Mouse (Mus musculus): ENCODE measurements around the gene Xylb. TPM values are rescaled to one million over a fixed set of nuclear protein-coding genes. Genes with fewer than 3 reads are reported as not detected.

The Xylb gene
- polyA plus RNA-seq, 1 experiment from 2014 or later: 6.7 TPM

GRCm38 (mm10) chr9:119438065-119438464 is 80.9 kb downstream of the Xylb start:
- WGBS: 90% methylated on average over 12 of the region's 12 CpGs
- peaks cover 38% of the 10 kb centered on the region for H3K36me3 ChIP-seq

GRCm38 (mm10) chr9:119438498-119439000 is 81.4 kb downstream of the Xylb start:
- H3K36me3 ChIP-seq: peaks cover 35% of the 10 kb centered on the region

More at GRCm38 (mm10) chr9:119438065-119438464, 80.9 kb downstream of the Xylb start:
- no peaks in the 10 kb centered on the region for H3K4me1 ChIP-seq
- no peaks in the 10 kb centered on the region for H3K27me3 ChIP-seq
- H3K9ac ChIP-seq: no peak overlapping the region
- H3K27ac ChIP-seq: no peak overlapping the region
- no peak for ATAC-seq (ENCODE audit: insufficient number of reproducible peaks, insufficient read depth, low FRiP score, low TSS enrichment)
- H3K4me2 ChIP-seq (replicated peaks): no peak overlapping the region
- no peaks in the 10 kb centered on the region for H3K9me3 ChIP-seq
- no peak overlapping the region for H3K4me3 ChIP-seq

More at GRCm38 (mm10) chr9:119438498-119439000, 81.4 kb downstream of the Xylb start:
- no peak overlapping the region for H3K4me3 ChIP-seq
- no peak for ATAC-seq (ENCODE audit: insufficient number of reproducible peaks, insufficient read depth, low FRiP score, low TSS enrichment)
- H3K9me3 ChIP-seq: no peaks in the 10 kb centered on the region
- H3K4me1 ChIP-seq: no peaks in the 10 kb centered on the region
- no peak overlapping the region for H3K27ac ChIP-seq
- H3K4me2 ChIP-seq (replicated peaks): no peak overlapping the region
- 89% methylated on average over 9 of the region's 9 CpGs for WGBS
- H3K27me3 ChIP-seq: no peaks in the 10 kb centered on the region
- no peak overlapping the region for H3K9ac ChIP-seq

Other genes with a start within 250 kb of the Xylb start
- 2.3 and 3.0 TPM in 2 replicates for gene Acaa1b, start 200.3 kb upstream of the Xylb start, polyA plus RNA-seq (2016; fragmentation: Nextera tagmentation; extraction: Ambion mirVana)
- not detected in 2 replicates for gene Gm47289, start 198.2 kb upstream of the Xylb start, polyA plus RNA-seq (2016; fragmentation: Nextera tagmentation; extraction: Ambion mirVana)
- not detected in 2 replicates for gene Slc22a13, start 148.3 kb upstream of the Xylb start, polyA plus RNA-seq (2016; fragmentation: Nextera tagmentation; extraction: Ambion mirVana)
- gene Oxsr1, start 35.0 kb upstream of the Xylb start, polyA plus RNA-seq (2016; fragmentation: Nextera tagmentation; extraction: Ambion mirVana): 17.9 and 18.0 TPM in 2 replicates
- gene Acaa1a, start 17.7 kb upstream of the Xylb start, polyA plus RNA-seq (2016; fragmentation: Nextera tagmentation; extraction: Ambion mirVana): 93.7 and 97.8 TPM in 2 replicates
- 11.6 and 11.8 TPM in 2 replicates for gene Myd88, start 16.0 kb upstream of the Xylb start, polyA plus RNA-seq (2016; fragmentation: Nextera tagmentation; extraction: Ambion mirVana)
- gene Slc22a14, start 8.2 kb downstream of the Xylb start, polyA plus RNA-seq (2016; fragmentation: Nextera tagmentation; extraction: Ambion mirVana): not detected in 2 replicates
- 44.5 and 52.2 TPM in 2 replicates for gene Acvr2b, start 44.7 kb downstream of the Xylb start, polyA plus RNA-seq (2016; fragmentation: Nextera tagmentation; extraction: Ambion mirVana)
- gene Exog, start 87.6 kb downstream of the Xylb start, polyA plus RNA-seq (2016; fragmentation: Nextera tagmentation; extraction: Ambion mirVana): 45.6 and 48.3 TPM in 2 replicates
- 0.97 and 1.0 TPM in 2 replicates for gene Scn5a, start 221.6 kb downstream of the Xylb start, polyA plus RNA-seq (2016; fragmentation: Nextera tagmentation; extraction: Ambion mirVana)

Measured in embryonic facial prominence, embryonic 12.5 days (tissue).